Mouse (Mus musculus): ENCODE data around the gene Nrf1.

- TF ChIP-seq CTCF (IDR thresholded peaks at IDR 0.05; ENCODE audit: control insufficient read depth, insufficient read depth, insufficient replicate concordance, low read depth, low read length) (no peak), POLR2A (IDR thresholded peaks at IDR 0.05; ENCODE audit: control insufficient read depth, low read depth, low read length) (no peak)
Measured at GRCm38 (mm10) chr6:30092816-30093215, 45.0 kb downstream of the Nrf1 start.

Data from testis, adult 2 months (tissue).